In genomic region chr5:123326006-123326750, GRCm38 (mm10) we compare ENCODE assay signal across 9 mouse cellular contexts. TPM values are rescaled to one million over a fixed set of nuclear protein-coding genes. Genes with fewer than 3 reads are reported as not detected.
A peak's percentile ranks its signal among the peaks of the same experiment; 100 is the strongest.
DNase-seq lines count a peak whose midpoint lies in the region; ATAC-seq lines count a peak whose summit lies in the region.
"Had no signal": no experiment of that assay in that cellular context is flagged by ENCODE, and none has a peak within 500 bp of the region (broad histone marks: within the 10 kb centered on the region; RNA-seq: fewer than 3 reads in every experiment).

No protein-coding gene starts in this region.

- H3K4me1 ChIP-seq in midbrain, embryonic 15.5 days: peaks cover 10% of the 10 kb centered on the region
- H3K4me1 ChIP-seq in midbrain, embryonic 16.5 days (ENCODE audit: control insufficient read depth, insufficient read depth, low read length): peaks cover 11% of the 10 kb centered on the region

- H3K9ac ChIP-seq in midbrain, embryonic 15.5 days: no peak overlapping the region
- H3K9ac ChIP-seq in midbrain, embryonic 16.5 days (ENCODE audit: low read depth, low read length): no peak overlapping the region
- H3K9ac ChIP-seq: liver, embryonic 12.5 days had no signal

- no peak overlapping the region for H3K27ac ChIP-seq in midbrain, embryonic 15.5 days
- no peak overlapping the region for H3K27ac ChIP-seq in midbrain, embryonic 16.5 days (ENCODE audit: low read length)
- H3K27ac ChIP-seq: liver, embryonic 12.5 days had no signal

- no peaks in the 10 kb centered on the region for H3K36me3 ChIP-seq in midbrain, embryonic 15.5 days (replicated peaks)
- no peaks in the 10 kb centered on the region for H3K36me3 ChIP-seq in midbrain, embryonic 16.5 days (ENCODE audit: control insufficient read depth, insufficient read depth, low read length)
- H3K36me3 ChIP-seq: liver, embryonic 12.5 days had no signal

- WGBS in midbrain, embryonic 15.5 days: 51% methylated on average over 15 of the region's 15 CpGs
- WGBS in midbrain, embryonic 16.5 days: 55% methylated on average over 15 of the region's 15 CpGs

- peak; percentile 22 for DNase-seq in urinary bladder, postnatal 14 days (ENCODE audit: low spot score)
- DNase-seq in urinary bladder, postnatal 25 days (ENCODE audit: low spot score): no peak
- peak; percentile 52 for DNase-seq in gastrocnemius, postnatal 25 days
- DNase-seq in kidney, postnatal 14 days: peak; percentile 45
- DNase-seq in telencephalon, adult 2 months (ENCODE audit: low read depth, low spot score): peak; percentile 48
- DNase-seq in thymus, adult 18-20 months: no peak

- ATAC-seq in midbrain, embryonic 15.5 days (replicated peaks): no peak
- ATAC-seq in midbrain, embryonic 16.5 days: no peak
- ATAC-seq: liver, embryonic 12.5 days had no signal

- no peak overlapping the region for H3K4me3 ChIP-seq in midbrain, embryonic 15.5 days
- no peak overlapping the region for H3K4me3 ChIP-seq in midbrain, embryonic 16.5 days (ENCODE audit: low read depth, low read length)
- H3K4me3 ChIP-seq: liver, embryonic 12.5 days had no signal

- no peak overlapping the region for H3K4me2 ChIP-seq in midbrain, embryonic 15.5 days
- no peak overlapping the region for H3K4me2 ChIP-seq in midbrain, embryonic 16.5 days (ENCODE audit: low read length)
- H3K4me2 ChIP-seq: liver, embryonic 12.5 days had no signal

- no peaks in the 10 kb centered on the region for H3K27me3 ChIP-seq in midbrain, embryonic 15.5 days (replicated peaks)
- no peaks in the 10 kb centered on the region for H3K27me3 ChIP-seq in midbrain, embryonic 16.5 days (ENCODE audit: control insufficient read depth, insufficient read depth, low read depth, low read length)

- no peaks in the 10 kb centered on the region for H3K9me3 ChIP-seq in midbrain, embryonic 15.5 days
- H3K9me3 ChIP-seq in midbrain, embryonic 16.5 days (replicated peaks; ENCODE audit: control insufficient read depth, low read length, poor library complexity, severe bottlenecking): no peaks in the 10 kb centered on the region
- H3K9me3 ChIP-seq: liver, embryonic 12.5 days had no signal

RNA-seq across cellular contexts. Expression of gene Bcl7a, which starts 17.5 kb away (rescaled TPM):
- 1 to 10 TPM; 8.4 to 8.6 TPM for total RNA-seq in gastrocnemius, postnatal 25 days (2021)
- 35.9 and 39.6 TPM in 2 replicates for polyA plus RNA-seq in midbrain, embryonic 15.5 days (2015; fragmentation: Nextera tagmentation; extraction: Ambion mirVana)
- 34.1 and 36.7 TPM in 2 replicates for polyA plus RNA-seq in midbrain, embryonic 16.5 days (2015; fragmentation: Nextera tagmentation; extraction: Ambion mirVana)

Comparison
In these comparisons a context has a peak if more than half of its experiments do, and no peak if none do; other contexts are left out.
1. DNase-seq: peak in urinary bladder, postnatal 14 days (single experiment), gastrocnemius, postnatal 25 days (single experiment), kidney, postnatal 14 days (single experiment) and telencephalon, adult 2 months (single experiment); none in urinary bladder, postnatal 25 days (single experiment) and thymus, adult 18-20 months (0 of 2).